Mouse (Mus musculus) midbrain, postnatal 0 days (tissue): Measurements from ENCODE around the gene Rhoh. TPM values are rescaled to one million over a fixed set of nuclear protein-coding genes. Genes with fewer than 3 reads are reported as not detected.

Source experiments
- ATAC-seq: fragments of 200-750 bp; cut with Nextera tagmentation; 2 replicates; pipeline ENCODE4 v1.8.0; 2017; ENCODE audit warnings: moderate number of reproducible peaks, mild to moderate bottlenecking, moderate TSS enrichment, moderate library complexity; ENCODE audit not compliant: low FRiP score
- DNase-seq: peaks from one replicate; pipeline ENCODE4 v3.0.0-alpha.2; 2015; ENCODE audit warnings: low spot score
- H3K27ac ChIP-seq: fragments of 300-500 bp; sonication (generic); 2 replicates; pipeline ENCODE4 v1.5.1; 2014; ENCODE audit warnings: low read depth, mild to moderate bottlenecking, low read length, mixed read lengths
- H3K27me3 ChIP-seq: fragments of 300-500 bp; sonication (generic); 2 replicates; pipeline ENCODE4 v1.6.1; 2014; ENCODE audit warnings: low read length, control low read depth, mixed read lengths; ENCODE audit not compliant: insufficient read depth
- H3K36me3 ChIP-seq: fragments of 300-500 bp; sonication (generic); 2 replicates; pipeline ENCODE4 v1.6.1; 2014; ENCODE audit warnings: low read length, control low read depth, mixed read lengths; ENCODE audit not compliant: insufficient read depth
- H3K4me1 ChIP-seq: fragments of 300-500 bp; sonication (generic); 2 replicates; pipeline ENCODE4 v1.6.1; 2014; ENCODE audit warnings: mild to moderate bottlenecking, control low read depth, antibody characterized with exemption, low read length, mixed read lengths; ENCODE audit not compliant: insufficient read depth
- H3K4me2 ChIP-seq: fragments of 300-500 bp; sonication (generic); 2 replicates; pipeline ENCODE4 v1.6.1; 2014; ENCODE audit warnings: low read depth, mild to moderate bottlenecking, low read length, mixed read lengths; ENCODE audit not compliant: poor library complexity, severe bottlenecking
- H3K4me3 ChIP-seq: fragments of 300-500 bp; sonication (generic); 2 replicates; pipeline ENCODE4 v1.5.1; 2014; ENCODE audit warnings: low read depth, mild to moderate bottlenecking, low read length, moderate library complexity
- H3K9ac ChIP-seq: fragments of 300-500 bp; sonication (generic); replicated peaks from 2 replicates; pipeline ENCODE4 v1.6.1; 2014; ENCODE audit warnings: mild to moderate bottlenecking, low read length, moderate library complexity, mixed read lengths; ENCODE audit not compliant: poor library complexity, severe bottlenecking
- H3K9me3 ChIP-seq: fragments of 300-500 bp; sonication (generic); 2 replicates; pipeline ENCODE4 v1.6.1; 2016; ENCODE audit warnings: low read length, control low read depth
- CTCF ChIP-seq: IDR thresholded peaks from 2 replicates; pipeline ENCODE4 v1.5.1; 2016; ENCODE audit warnings: antibody characterized with exemption, mild to moderate bottlenecking
- WGBS: fragments of 180-500 bp; shearing (Covaris S2); extraction: QIAGEN DNeasy Blood & Tissue Kit; methylation state at CpG from one replicate; pipeline ENCODE4 v1.1.7; 2014; 5-methylcytosine and 5-hydroxymethylcytosine counted together
- polyA plus RNA-seq: library from polyadenylated mRNA; unstranded; fragments of >200 nt; fragmentation: Nextera tagmentation; extraction: Ambion mirVana; gene quantifications from 2 replicates; pipeline ENCODE4 v1.2.1, GENCODE M21; 2015
- total RNA-seq: library from RNA; depleted of rRNA; stranded (reverse); fragments of >200 nt; gene quantifications from 2 replicates; pipeline ENCODE4 v1.2.3, GENCODE M21; 2014

Rhoh gene
- total and polyA plus RNA-seq, 2 experiments from 2014 or later, result 0.33 to 0.51 TPM

- no peaks in the 10 kb centered on the region for H3K9me3 ChIP-seq
- H3K9ac ChIP-seq, result no peak overlapping the region
- ATAC-seq, result no peak
Observed at GRCm38 (mm10) chr5:65857935-65858334, 3.1 kb upstream of the Rhoh start.

GRCm38 (mm10) chr5:65858355-65858754, 2.7 kb upstream of the Rhoh start:
- no peaks in the 10 kb centered on the region for H3K36me3 ChIP-seq
- no peak overlapping the region for H3K27ac ChIP-seq
- H3K27me3 ChIP-seq, result no peaks in the 10 kb centered on the region
- no peak overlapping the region for H3K9ac ChIP-seq
- no peaks in the 10 kb centered on the region for H3K4me1 ChIP-seq
- 87% methylated on average over 4 of the region's 6 CpGs for WGBS
- no peaks in the 10 kb centered on the region for H3K9me3 ChIP-seq
- no peak for TF ChIP-seq CTCF
- no peak overlapping the region for H3K4me2 ChIP-seq
- ATAC-seq, result no peak
- DNase-seq, result no peak
- H3K4me3 ChIP-seq, result no peak overlapping the region

More at GRCm38 (mm10) chr5:65857935-65858334, 3.1 kb upstream of the Rhoh start:
- Histone ChIP-seq H3K36me3 (no peaks in the 10 kb centered on the region), H3K27ac (no peak overlapping the region), H3K4me1 (no peaks in the 10 kb centered on the region), H3K4me3 (no peak overlapping the region), H3K4me2 (no peak overlapping the region), H3K27me3 (no peaks in the 10 kb centered on the region)
- no peak for DNase-seq
- 75% methylated on average over 12 of the region's 12 CpGs for WGBS
- TF ChIP-seq CTCF, result no peak

- no peak overlapping the region for H3K4me3 ChIP-seq
- H3K27ac ChIP-seq, result no peak overlapping the region
- H3K4me1 ChIP-seq, result no peaks in the 10 kb centered on the region
- H3K9ac ChIP-seq, result no peak overlapping the region
- no peaks in the 10 kb centered on the region for H3K36me3 ChIP-seq
- H3K4me2 ChIP-seq, result no peak overlapping the region
- no peaks in the 10 kb centered on the region for H3K27me3 ChIP-seq
- TF ChIP-seq CTCF, result no peak
- ATAC-seq (no peak), DNase-seq (no peak)
- H3K9me3 ChIP-seq, result no peaks in the 10 kb centered on the region
- WGBS, result 77% methylated on average over 12 of the region's 12 CpGs
Observed at GRCm38 (mm10) chr5:65858898-65859297, 2.1 kb upstream of the Rhoh start.

- no peak for TF ChIP-seq CTCF
- no peak overlapping the region for H3K9ac ChIP-seq
- H3K27me3 ChIP-seq, result no peaks in the 10 kb centered on the region
- H3K4me2 ChIP-seq, result no peak overlapping the region
- ATAC-seq, result no peak
- WGBS, result 58% methylated on average over 6 of the region's 6 CpGs
- no peaks in the 10 kb centered on the region for H3K4me1 ChIP-seq
- no peaks in the 10 kb centered on the region for H3K36me3 ChIP-seq
- H3K4me3 ChIP-seq, result no peak overlapping the region
- no peak overlapping the region for H3K27ac ChIP-seq
- DNase-seq, result no peak
- no peaks in the 10 kb centered on the region for H3K9me3 ChIP-seq
Observed at GRCm38 (mm10) chr5:65859396-65859795, 1.6 kb upstream of the Rhoh start.

GRCm38 (mm10) chr5:65860281-65861000, 572 bp upstream of the Rhoh start:
- ATAC-seq (no peak), DNase-seq (no peak)
- no peak overlapping the region for H3K4me2 ChIP-seq
- no peak for TF ChIP-seq CTCF
- no peak overlapping the region for H3K27ac ChIP-seq
- WGBS, result 74% methylated on average over 12 of the region's 12 CpGs
- H3K27me3 ChIP-seq, result no peaks in the 10 kb centered on the region
- no peaks in the 10 kb centered on the region for H3K9me3 ChIP-seq
- H3K9ac ChIP-seq, result no peak overlapping the region
- H3K4me3 ChIP-seq, result no peak overlapping the region
- H3K4me1 ChIP-seq, result no peaks in the 10 kb centered on the region
- no peaks in the 10 kb centered on the region for H3K36me3 ChIP-seq

GRCm38 (mm10) chr5:65862217-65862927, 1.4 kb downstream of the Rhoh start:
- Histone ChIP-seq H3K4me1 (no peaks in the 10 kb centered on the region), H3K4me2 (no peak overlapping the region), H3K9ac (no peak overlapping the region), H3K4me3 (no peak overlapping the region), H3K27ac (no peak overlapping the region), H3K36me3 (no peaks in the 10 kb centered on the region), H3K9me3 (no peaks in the 10 kb centered on the region), H3K27me3 (no peaks in the 10 kb centered on the region)
- no peak for TF ChIP-seq CTCF
- DNase-seq, result no peak
- ATAC-seq, result no peak
- 88% methylated on average over 7 of the region's 7 CpGs for WGBS
